11 mouse cellular contexts compared by ENCODE assay signal in genomic region chr13:16937422-16938202, GRCm38 (mm10).
DNase-seq lines count a peak whose midpoint lies in the region; ATAC-seq and TF ChIP-seq lines count a peak whose summit lies in the region.
"Had no signal": no experiment of that assay in that cellular context is flagged by ENCODE, and none has a peak within 500 bp of the region (broad histone marks: within the 10 kb centered on the region; RNA-seq: fewer than 3 reads in every experiment).

No protein-coding gene starts in this region.

- 57% methylated on average over 11 of the region's 11 CpGs for WGBS in hindbrain, postnatal 0 days
- WGBS in hindbrain, embryonic 11.5 days = 81% methylated on average over 11 of the region's 11 CpGs
- WGBS in heart, embryonic 10.5 days = 57% methylated on average over 11 of the region's 11 CpGs
- WGBS in limb, embryonic 10.5 days = 91% methylated on average over 11 of the region's 11 CpGs

- H3K9ac ChIP-seq in hindbrain, postnatal 0 days (replicated peaks; ENCODE audit: low read length) = no peak overlapping the region
- H3K9ac ChIP-seq in hindbrain, embryonic 11.5 days (ENCODE audit: low read depth, low read length) = no peak overlapping the region

- no peaks in the 10 kb centered on the region for H3K9me3 ChIP-seq in hindbrain, postnatal 0 days (ENCODE audit: low read length)
- H3K9me3 ChIP-seq in hindbrain, embryonic 11.5 days (ENCODE audit: control insufficient read depth, low read length) = no peaks in the 10 kb centered on the region
- H3K9me3 ChIP-seq in heart, embryonic 10.5 days = no peaks in the 10 kb centered on the region
- no peaks in the 10 kb centered on the region for H3K9me3 ChIP-seq in limb, embryonic 10.5 days (replicated peaks)
- H3K9me3 ChIP-seq: megakaryocyte, embryonic 14.5 days had no signal

- H3K27me3 ChIP-seq in hindbrain, postnatal 0 days (ENCODE audit: insufficient read depth, low read length) = no peaks in the 10 kb centered on the region
- H3K27me3 ChIP-seq in hindbrain, embryonic 11.5 days (ENCODE audit: control insufficient read depth, insufficient read depth, low read length) = no peaks in the 10 kb centered on the region
- no peaks in the 10 kb centered on the region for H3K27me3 ChIP-seq in heart, embryonic 10.5 days (ENCODE audit: insufficient read depth, poor library complexity, severe bottlenecking)
- H3K27me3 ChIP-seq in limb, embryonic 10.5 days (ENCODE audit: low read depth, poor library complexity, severe bottlenecking) = no peaks in the 10 kb centered on the region
- H3K27me3 ChIP-seq: megakaryocyte, embryonic 14.5 days had no signal

- H3K4me1 ChIP-seq in hindbrain, postnatal 0 days (ENCODE audit: insufficient read depth, low read length) = no peaks in the 10 kb centered on the region
- no peaks in the 10 kb centered on the region for H3K4me1 ChIP-seq in hindbrain, embryonic 11.5 days (replicated peaks; ENCODE audit: control insufficient read depth, insufficient read depth, low read length)
- H3K4me1 ChIP-seq in heart, embryonic 10.5 days = peaks cover 6% of the 10 kb centered on the region; the same call in 1 of the 2 replicates
- H3K4me1 ChIP-seq in limb, embryonic 10.5 days = no peaks in the 10 kb centered on the region
- H3K4me1 ChIP-seq: megakaryocyte, embryonic 14.5 days had no signal

- ATAC-seq in hindbrain, postnatal 0 days = no peak
- no peak for ATAC-seq in hindbrain, embryonic 11.5 days (ENCODE audit: low FRiP score)

- H3K4me2 ChIP-seq in hindbrain, postnatal 0 days (ENCODE audit: low read depth, low read length) = no peak overlapping the region
- H3K4me2 ChIP-seq in hindbrain, embryonic 11.5 days (replicated peaks; ENCODE audit: low read depth, low read length) = no peak overlapping the region

- no peak for TF ChIP-seq POLR2A in brain, embryonic 14.5 days (IDR thresholded peaks at IDR 0.05; ENCODE audit: borderline replicate concordance, extremely low read depth, insufficient read depth, insufficient read length, poor library complexity, severe bottlenecking)

- no peak overlapping the region for H3K4me3 ChIP-seq in hindbrain, postnatal 0 days (ENCODE audit: low read length)
- no peak overlapping the region for H3K4me3 ChIP-seq in hindbrain, embryonic 11.5 days (ENCODE audit: low read depth, low read length)
- H3K4me3 ChIP-seq in heart, embryonic 10.5 days = no peak overlapping the region
- no peak overlapping the region for H3K4me3 ChIP-seq in limb, embryonic 10.5 days
- H3K4me3 ChIP-seq: gastrocnemius, adult 2 months; megakaryocyte, embryonic 14.5 days had no signal

- no peak overlapping the region for H3K27ac ChIP-seq in hindbrain, postnatal 0 days
- H3K27ac ChIP-seq in hindbrain, embryonic 11.5 days (ENCODE audit: low read depth, low read length) = no peak overlapping the region
- 0 out of 2 replicates have a peak overlapping the region, but pooled peaks have one; percentile 10 for H3K27ac ChIP-seq in heart, embryonic 10.5 days
- H3K27ac ChIP-seq in limb, embryonic 10.5 days = no peak overlapping the region
- H3K27ac ChIP-seq: gastrocnemius, adult 2 months had no signal

- no peaks in the 10 kb centered on the region for H3K36me3 ChIP-seq in hindbrain, postnatal 0 days (ENCODE audit: insufficient read depth, low read length)
- no peaks in the 10 kb centered on the region for H3K36me3 ChIP-seq in hindbrain, embryonic 11.5 days (ENCODE audit: control insufficient read depth, insufficient read depth, low read length)
- H3K36me3 ChIP-seq in heart, embryonic 10.5 days = no peaks in the 10 kb centered on the region
- no peaks in the 10 kb centered on the region for H3K36me3 ChIP-seq in limb, embryonic 10.5 days

- no peak for TF ChIP-seq CTCF in hindbrain, postnatal 0 days (IDR thresholded peaks at IDR 0.05; ENCODE audit: low read depth)
- no peak for TF ChIP-seq CTCF in brain, embryonic 14.5 days (IDR thresholded peaks at IDR 0.05; ENCODE audit: borderline replicate concordance, extremely low read depth, insufficient read depth, insufficient read length)

- DNase-seq in hindbrain, postnatal 0 days (ENCODE audit: low spot score) = peak; percentile 23
- no peak for DNase-seq in hindbrain, embryonic 11.5 days (ENCODE audit: low spot score)
- DNase-seq in brain, embryonic 14.5 days (ENCODE audit: low read depth) = peak; percentile 65
- DNase-seq in heart, embryonic 10.5 days (ENCODE audit: low spot score) = no peak
- DNase-seq in lung, postnatal 10 days = peak; percentile 30
- DNase-seq in limb, embryonic 10.5 days (ENCODE audit: low spot score) = no peak
- no peak for DNase-seq in adrenal gland, postnatal 10 days
- no peak for DNase-seq in thymus, postnatal 14 days
- DNase-seq: gastrocnemius, adult 2 months; kidney, adult 11 months had no signal

Comparison
In these comparisons a context has a peak if more than half of its experiments do, and no peak if none do; other contexts are left out.
1. DNase-seq: peak in hindbrain, postnatal 0 days (single experiment), brain, embryonic 14.5 days (single experiment) and lung, postnatal 10 days (single experiment); none in hindbrain, embryonic 11.5 days (single experiment), heart, embryonic 10.5 days (single experiment), limb, embryonic 10.5 days (single experiment), adrenal gland, postnatal 10 days (single experiment) and thymus, postnatal 14 days (single experiment).